Mouse (Mus musculus) forelimb bud, embryonic 11.5 days (tissue): ENCODE measurements at regions not wholly inside any gene's neighbourhood (a gene's known extent, or its start where the extent isn't known, plus 50 kb on each side); places are given as distances from the start of the nearest gene placed in this dataset.
"Not testable (repeated sequence)": the region's sequence is repeated elsewhere in the genome, so short reads cannot be mapped to it uniquely, and the experiment has no call there.

Experiments
- DNase-seq: peaks from one replicate; pipeline ENCODE4 v3.0.0-alpha.2; 2012; ENCODE audit warnings: low read depth, low spot score

DNA sequence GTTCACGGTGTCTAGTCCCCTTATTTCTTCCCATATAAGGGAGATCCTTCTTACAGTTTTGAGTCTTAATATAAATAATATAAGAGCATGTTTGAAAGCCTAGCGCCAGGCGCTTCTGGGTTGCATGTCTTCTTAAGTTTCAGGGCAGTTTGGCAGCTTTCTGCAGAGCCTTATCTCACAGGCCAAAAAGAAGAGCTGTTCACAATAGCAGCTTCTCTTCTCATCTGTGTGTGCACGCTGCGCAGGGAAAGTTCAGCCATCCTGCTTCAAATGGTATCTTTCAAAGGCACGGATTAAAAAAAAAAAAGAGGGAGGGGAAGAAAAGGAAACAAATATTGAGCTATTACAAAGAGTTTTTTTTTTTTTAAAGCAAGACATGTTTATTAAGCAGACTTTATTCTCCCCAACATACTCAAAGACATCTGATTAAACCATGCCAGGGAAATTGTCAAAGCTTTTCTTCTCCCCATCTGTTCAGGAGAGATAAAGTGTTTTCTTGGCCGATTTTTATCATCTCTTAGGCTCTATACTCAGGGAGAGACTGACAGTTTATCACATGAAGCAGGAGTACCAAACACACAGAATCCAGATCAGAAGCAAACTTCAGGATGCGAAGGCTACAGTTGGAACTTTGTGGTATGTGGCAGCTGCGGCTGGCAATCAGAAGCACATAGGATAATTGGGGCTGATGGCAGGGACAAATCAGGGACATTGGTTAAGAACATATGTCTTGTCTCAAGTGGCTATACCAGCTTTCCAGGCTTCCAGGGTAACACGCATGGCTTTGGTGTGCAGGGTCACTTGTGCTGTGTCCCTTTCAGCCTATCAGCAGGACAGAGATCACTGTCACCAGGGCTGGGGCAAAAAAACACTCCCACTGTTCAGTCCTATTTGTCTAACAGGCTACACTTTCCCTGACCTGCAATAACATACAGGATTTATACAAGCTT lies 206.9 kb upstream of the Pfkp start:
- no peak for DNase-seq

DNA sequence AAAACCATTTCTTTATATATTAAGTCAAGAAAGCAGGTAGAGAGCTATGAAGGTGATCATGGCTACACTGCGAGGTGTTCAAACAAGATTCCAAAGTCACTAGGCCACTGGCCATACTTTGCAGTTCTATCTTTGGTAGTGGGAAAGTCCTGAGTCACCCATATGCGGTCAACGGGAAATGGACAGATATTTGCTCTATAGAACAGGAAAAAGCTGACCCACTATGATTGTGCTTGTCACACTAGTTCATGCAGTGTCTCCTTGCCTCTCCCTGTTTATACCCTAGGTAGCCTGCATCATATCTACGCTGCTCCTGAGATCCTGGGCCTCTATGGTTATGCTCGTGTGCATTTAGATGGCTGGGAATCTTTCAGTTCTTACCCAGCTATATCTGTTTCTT lies 188.9 kb upstream of the Pfkp start:
- no peak for DNase-seq

DNA sequence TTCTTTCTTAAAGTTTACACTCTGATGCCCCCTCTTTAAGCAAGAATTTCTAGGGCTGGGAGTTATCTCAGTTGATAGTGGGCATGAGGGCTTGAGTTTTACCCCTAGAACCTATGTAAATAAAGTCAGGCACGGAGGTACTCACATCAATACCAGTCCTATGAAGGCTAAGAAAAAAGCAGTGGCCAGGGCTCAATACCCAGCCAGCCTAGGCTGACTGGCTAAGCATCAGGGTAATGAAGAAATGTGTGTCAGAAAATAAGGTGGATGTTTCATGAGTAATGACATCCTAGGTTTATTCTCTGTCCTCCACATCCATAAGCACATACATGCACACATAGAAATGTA lies 188.5 kb upstream of the Pfkp start:
- no peak for DNase-seq

DNA sequence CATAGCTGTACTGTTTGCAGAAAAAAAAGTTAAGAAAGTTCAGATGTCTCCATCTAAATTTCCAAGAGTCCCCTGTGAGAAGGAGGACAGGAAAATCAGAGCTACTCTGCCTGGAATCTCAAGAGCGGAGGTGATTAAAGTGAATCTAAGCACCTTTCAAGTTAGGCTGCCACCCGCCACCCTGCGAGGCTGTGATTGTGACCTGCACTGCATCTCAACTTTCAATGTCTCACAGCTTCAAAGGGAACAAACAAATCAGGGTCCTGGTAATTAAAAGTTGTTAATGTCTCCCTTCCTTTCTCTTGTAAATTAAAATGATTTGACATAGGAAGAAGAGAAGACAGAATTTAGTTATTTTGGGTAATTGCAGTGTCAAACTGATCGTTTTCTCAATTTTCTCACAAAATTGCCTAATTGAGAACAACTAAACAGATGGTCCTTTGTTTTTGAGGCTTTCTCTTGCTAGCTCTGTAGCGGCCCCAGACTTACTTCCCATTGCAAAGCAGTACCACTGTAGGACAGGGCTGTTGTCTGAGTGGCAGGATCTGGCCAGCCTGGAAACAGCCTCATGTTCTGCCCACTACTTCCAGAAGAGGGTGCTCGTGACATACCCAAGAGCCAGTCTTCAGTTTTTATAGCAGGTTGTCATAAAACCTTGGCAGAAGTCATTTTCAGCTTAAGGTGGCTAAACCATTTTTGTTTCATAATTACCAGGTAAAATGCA lies 187.9 kb upstream of the Pfkp start:
- DNase-seq, result peak; percentile 70

DNA sequence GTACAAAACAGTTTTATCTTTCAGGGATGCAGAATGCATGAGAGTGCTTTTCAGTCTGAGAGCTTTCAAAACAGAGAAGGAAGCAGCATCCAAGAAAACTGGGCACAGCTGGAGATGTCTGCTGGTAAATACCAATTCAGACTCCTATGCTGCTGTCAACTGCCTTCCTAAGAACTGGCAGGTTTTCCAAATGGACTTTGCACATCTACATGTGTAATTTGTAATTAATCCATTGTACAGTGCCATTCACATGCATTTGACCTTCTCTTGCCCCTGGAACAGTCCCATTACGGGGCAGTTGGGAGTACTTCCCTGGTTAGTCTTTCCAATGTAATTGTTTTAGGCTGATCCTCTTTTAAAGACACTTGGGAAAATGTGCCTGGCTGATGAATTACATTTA lies 181.3 kb upstream of the Pfkp start:
- no peak for DNase-seq

DNA sequence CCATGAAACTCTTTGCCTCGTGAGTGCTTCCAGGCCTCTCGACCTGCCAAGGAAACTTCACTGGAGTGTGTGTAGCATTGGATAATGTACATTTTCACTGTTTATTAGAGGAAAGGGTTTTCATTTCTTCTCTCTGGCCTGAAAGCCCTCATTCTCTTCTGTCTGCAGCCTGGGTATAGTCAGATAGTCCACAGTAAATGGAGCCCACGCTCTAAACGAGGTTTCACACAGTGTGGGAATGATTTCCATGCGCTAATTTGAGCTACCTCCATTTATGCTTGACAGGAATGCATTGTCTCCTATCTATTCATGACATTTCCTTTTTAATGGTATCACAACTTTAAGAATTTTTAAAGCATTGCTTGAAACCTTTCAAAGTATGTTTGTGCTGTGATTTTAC lies 180.8 kb upstream of the Pfkp start:
- no peak for DNase-seq

DNA sequence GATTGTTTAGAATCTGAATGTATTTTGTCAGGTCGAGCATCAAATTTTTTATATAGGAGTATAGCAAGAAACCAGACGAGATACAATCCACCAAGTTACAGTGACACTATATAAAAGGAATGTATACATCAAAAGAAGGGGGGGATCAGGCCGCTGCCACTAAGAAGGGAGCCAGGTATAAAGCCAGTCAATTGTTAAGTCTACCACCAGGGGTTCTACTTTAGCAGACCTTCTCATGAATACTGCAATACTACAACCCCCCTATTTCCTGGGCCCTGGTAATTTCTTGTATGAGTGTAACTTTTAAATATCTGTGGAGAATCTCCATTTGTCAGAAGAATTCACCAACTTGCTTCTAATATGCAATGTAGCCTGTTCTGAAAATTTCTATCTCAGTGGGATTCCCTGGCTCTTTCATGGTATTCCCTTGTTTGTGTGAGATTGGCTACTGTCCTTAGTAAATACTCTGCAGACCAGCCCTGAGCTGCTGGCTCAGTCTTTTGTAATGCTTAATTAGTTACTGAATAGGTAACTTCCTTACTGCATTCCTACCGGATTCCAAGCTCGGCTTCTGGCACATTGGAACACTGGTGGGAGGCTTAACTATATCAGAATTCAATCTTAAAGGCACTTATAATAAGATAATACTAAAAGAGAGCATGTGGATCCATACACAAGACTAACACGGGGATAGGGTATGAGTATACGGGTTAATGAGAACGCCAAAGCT lies 180.2 kb upstream of the Pfkp start:
- not testable (repeated sequence) for DNase-seq

DNA sequence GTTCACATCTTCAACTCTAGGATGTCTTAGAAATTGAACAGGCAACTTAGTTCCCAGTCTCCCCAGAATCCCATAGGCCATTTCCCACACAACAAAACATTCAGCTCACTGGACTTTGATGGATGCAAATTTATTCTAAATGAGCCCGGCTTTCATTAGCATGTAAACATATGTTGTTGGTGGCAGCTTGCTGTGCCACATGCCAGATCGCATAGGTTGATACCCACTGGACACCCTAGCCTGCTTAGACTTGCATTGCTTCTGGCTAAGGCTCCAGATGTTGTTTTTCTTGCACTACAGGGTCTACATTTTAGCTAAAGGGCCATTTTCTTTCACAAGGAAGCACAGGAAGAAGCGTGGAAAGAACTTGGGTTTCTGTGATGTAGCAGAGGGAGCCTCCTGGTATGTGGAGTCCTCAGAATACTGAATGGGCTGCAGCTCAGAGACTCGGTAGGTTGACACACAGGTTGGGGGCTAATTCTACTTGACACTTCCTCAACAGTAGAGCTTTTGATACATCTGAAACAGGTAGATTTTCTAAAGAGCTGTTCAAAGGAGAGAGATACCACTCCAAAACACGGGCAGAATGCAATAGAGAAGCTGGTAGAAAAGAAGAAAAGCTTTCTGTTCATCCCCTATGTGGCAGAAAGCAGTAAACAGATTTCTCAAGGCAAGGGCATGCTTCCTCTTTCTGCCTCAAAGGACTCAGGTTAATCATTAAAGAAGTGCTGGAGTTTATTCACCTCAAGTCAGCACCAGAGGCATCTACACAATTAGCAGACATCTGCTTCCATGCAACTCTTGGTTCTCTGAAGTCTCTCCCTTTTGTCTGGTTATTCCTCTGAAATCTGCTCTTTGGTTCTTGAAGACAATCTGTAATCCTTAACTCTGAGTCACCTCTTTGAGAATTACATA lies 153.9 kb upstream of the Pfkp start:
- no peak for DNase-seq

DNA sequence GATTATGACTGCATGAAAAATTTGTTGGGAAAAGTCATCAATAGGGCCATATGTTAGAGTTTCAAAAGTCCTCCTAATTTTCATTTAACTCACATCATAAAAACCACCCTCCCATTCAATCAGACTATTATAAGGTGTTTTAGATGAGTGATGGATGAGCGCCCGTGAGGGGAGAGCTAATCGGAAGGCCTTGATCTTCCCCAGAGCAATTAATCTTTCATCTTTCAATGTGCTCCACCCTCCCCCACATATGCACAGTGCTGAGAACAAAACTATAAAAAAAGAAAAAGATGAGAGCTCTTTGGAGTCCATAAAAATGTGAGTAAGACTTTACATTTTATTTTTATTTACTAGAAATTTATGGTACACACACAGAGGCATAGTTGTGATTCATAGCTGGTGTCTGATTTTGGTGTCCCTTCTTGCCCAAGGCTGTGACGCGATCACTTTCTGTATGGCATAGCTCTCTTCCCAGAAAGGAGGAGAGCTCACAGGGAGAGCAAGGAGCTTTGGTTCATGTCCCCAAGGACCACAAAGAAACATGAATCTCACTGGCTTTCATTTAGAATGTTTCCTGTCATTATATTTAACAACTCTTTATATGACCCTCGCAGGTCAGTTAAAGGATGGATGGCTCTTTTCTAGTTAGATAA lies 119.5 kb upstream of the Pfkp start:
- DNase-seq, result no peak

DNA sequence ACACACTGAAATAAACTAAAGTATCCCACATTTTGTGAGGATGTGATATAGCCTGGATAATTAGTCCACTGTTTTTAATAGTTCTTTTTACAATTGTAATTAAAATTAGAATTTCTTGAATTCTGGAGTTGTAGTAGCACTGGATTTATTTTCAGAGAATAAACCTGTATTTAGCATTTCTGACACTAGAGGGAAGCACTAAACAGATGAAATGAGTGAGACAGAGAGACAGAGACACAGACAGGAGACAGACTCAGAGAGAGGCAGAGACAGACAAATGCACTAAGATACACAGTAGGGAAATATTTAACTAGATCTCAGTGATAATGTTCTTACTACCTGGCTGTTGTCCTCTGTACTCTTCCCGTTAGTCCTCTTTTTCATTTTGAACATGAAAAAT lies 108.6 kb upstream of the Pfkp start:
- DNase-seq, result no peak

DNA sequence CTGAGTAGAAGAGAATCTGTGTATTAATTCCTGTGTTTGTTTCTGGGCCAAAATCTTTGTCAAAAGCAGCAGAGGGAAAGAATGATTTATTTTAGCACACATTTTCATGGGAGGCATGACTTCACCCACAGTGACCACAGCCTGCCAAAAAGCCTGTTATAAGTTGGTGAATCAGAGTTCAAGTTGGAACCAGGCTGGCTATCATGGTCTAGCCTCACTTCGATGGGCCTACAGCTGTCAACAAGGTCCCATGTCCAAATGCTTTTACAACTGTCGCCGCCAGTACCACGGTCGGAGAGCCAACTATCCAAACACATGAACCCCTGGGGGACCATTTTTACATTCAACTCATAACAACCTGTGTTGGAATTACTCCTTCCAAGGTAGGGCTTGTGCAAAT lies 103.0 kb upstream of the Pfkp start:
- DNase-seq, result no peak

DNA sequence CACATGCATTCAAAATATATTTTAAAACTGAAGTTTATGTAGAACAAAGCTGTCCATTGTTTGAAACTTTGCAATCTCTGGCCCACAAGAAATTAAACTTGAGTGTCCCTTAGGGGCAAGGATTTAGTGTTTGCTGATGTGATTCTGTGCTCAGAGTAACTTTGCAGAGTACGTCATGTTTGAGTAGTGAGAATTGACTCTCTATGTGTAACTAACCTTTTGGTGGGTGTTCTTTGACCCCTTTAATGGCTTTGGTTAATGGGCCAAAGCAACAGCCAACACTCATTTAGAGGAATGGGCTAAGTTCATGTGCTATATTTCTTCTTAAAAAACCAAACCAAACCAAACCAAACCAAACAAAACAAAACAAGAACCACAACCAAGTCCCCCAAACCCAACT lies 102.6 kb upstream of the Pfkp start:
- no peak for DNase-seq

DNA sequence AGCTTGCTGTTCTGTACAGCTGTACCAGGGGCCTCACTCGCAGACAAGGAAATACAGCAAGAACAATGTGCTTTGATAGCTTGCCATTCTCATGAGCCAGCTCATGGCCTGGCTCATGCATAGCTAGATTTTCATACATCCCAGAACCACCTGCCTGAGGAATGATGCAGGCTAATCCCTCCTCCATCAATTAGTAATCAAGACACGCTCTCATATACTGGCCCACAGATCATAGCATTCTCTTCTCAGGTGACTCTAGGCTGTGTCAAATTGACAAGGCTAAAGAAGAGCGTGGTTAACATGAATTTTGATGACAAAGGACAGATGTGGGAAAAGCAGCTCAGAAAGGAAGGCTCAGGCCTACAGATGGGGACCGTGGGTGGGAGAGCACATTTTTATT lies 93.3 kb upstream of the Pfkp start:
- DNase-seq, result no peak

DNA sequence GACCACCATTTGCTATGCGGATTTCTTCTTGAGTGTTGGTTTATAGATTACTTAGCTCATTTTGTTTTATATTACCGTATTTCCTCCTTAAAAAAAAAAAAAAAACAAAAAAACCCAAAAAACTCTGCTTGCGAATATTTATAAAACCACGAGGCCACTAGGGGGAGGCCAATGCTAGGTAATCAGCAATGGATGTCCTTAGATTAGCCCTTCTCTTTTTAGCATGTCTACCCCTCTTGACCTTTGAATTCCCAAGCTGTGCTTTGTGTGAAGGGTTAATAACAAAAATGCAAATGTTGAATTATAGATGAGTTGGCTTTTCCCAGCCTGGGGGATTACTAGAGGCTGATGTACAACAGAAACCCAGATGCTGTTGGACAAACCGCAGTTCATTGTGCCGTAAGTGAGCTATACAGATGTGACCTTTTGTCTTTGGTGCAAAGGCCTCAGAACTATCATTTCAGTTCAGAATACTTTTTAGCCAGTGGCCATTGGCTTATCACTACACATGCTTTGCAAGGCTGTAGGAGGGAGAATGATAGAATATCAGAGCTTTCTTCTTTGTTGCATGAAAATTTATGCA lies 88.5 kb upstream of the Pfkp start:
- no peak for DNase-seq
